Mouse (Mus musculus) heart, embryonic 16.5 days (tissue): ENCODE results near the gene Limk2. TPM values are rescaled to one million over a fixed set of nuclear protein-coding genes. Genes with fewer than 3 reads are reported as not detected.
A peak's percentile ranks its signal among the peaks of the same experiment; 100 is the strongest.

Source experiments
- ATAC-seq: fragments of 200-750 bp; cut with Nextera tagmentation; replicated peaks from 2 replicates; pipeline ENCODE4 v1.8.0; 2017; ENCODE audit warnings: moderate number of reproducible peaks; ENCODE audit not compliant: insufficient read depth, low FRiP score; ENCODE audit errors: extremely low read depth
- H3K27ac ChIP-seq: fragments of 300-500 bp; sonication (generic); 2 replicates; pipeline ENCODE4 v1.5.1; 2014; ENCODE audit warnings: mild to moderate bottlenecking, low read length, control low read depth, moderate library complexity
- H3K27me3 ChIP-seq: fragments of 300-500 bp; sonication (generic); 2 replicates; pipeline ENCODE4 v1.6.1; 2014; ENCODE audit warnings: low read length, mixed read lengths; ENCODE audit not compliant: control insufficient read depth, insufficient read depth
- H3K36me3 ChIP-seq: fragments of 300-500 bp; sonication (generic); 2 replicates; pipeline ENCODE4 v1.6.1; 2014; ENCODE audit not compliant: control insufficient read depth, insufficient read depth
- H3K4me1 ChIP-seq: fragments of 300-500 bp; sonication (generic); 2 replicates; pipeline ENCODE4 v1.6.1; 2014; ENCODE audit warnings: low read length, mixed read lengths; ENCODE audit not compliant: control insufficient read depth, insufficient read depth
- H3K4me2 ChIP-seq: fragments of 300-500 bp; sonication (generic); 2 replicates; pipeline ENCODE4 v1.6.1; 2014; ENCODE audit warnings: low read depth, mild to moderate bottlenecking, control low read depth, low read length
- H3K4me3 ChIP-seq: fragments of 300-500 bp; sonication (generic); 2 replicates; pipeline ENCODE4 v1.5.1; 2014; ENCODE audit warnings: mild to moderate bottlenecking, control low read depth, low read length
- H3K9ac ChIP-seq: fragments of 300-500 bp; sonication (generic); 2 replicates; pipeline ENCODE4 v1.6.1; 2014; ENCODE audit warnings: low read length, control low read depth
- H3K9me3 ChIP-seq: fragments of 300-500 bp; sonication (generic); replicated peaks from 2 replicates; pipeline ENCODE4 v1.6.1; 2016; ENCODE audit warnings: low read length; ENCODE audit not compliant: control insufficient read depth
- WGBS: fragments of 180-500 bp; shearing (Covaris S2); extraction: QIAGEN DNeasy Blood & Tissue Kit; methylation state at CpG from one replicate; pipeline ENCODE4 v1.1.7; 2014; 5-methylcytosine and 5-hydroxymethylcytosine counted together
- polyA plus RNA-seq: library from polyadenylated mRNA; unstranded; fragments of >200 nt; fragmentation: Nextera tagmentation; extraction: Ambion mirVana; gene quantifications from 2 replicates; pipeline ENCODE4 v1.2.1, GENCODE M21; 2015

Limk2 gene
- polyA plus RNA-seq, 1 experiment from 2014 or later = 47.1 TPM

GRCm38 (mm10) chr11:3335651-3336216 lies 73.3 kb downstream of the Limk2 start:
- Histone ChIP-seq H3K9me3 (no peaks in the 10 kb centered on the region), H3K4me2 (peak overlapping the region; percentile 38), H3K4me1 (peaks cover 42% of the 10 kb centered on the region), H3K27me3 (no peaks in the 10 kb centered on the region), H3K27ac (peak overlapping the region; percentile 69), H3K9ac (peak overlapping the region; percentile 44; the same call in 1 of the 2 replicates), H3K36me3 (peaks cover 10% of the 10 kb centered on the region; the same call in 1 of the 2 replicates), H3K4me3 (peak overlapping the region; percentile 1; the same call in 1 of the 2 replicates)
- 20% methylated on average over 11 of the region's 11 CpGs for WGBS
- no peak for ATAC-seq

- peak overlapping the region; percentile 69 for H3K27ac ChIP-seq
- peak overlapping the region; percentile 19 for H3K9ac ChIP-seq
- 31% methylated on average over 9 of the region's 9 CpGs for WGBS
- H3K4me2 ChIP-seq = peak overlapping the region; percentile 38
- H3K27me3 ChIP-seq = no peaks in the 10 kb centered on the region
- no peaks in the 10 kb centered on the region for H3K9me3 ChIP-seq
- no peak for ATAC-seq
- H3K4me3 ChIP-seq = no peak overlapping the region
- peaks cover 44% of the 10 kb centered on the region for H3K4me1 ChIP-seq
- peaks cover 10% of the 10 kb centered on the region; the same call in 1 of the 2 replicates for H3K36me3 ChIP-seq
Observed at GRCm38 (mm10) chr11:3334711-3335316, 74.2 kb downstream of the Limk2 start.

GRCm38 (mm10) chr11:3334141-3334710 lies 74.8 kb downstream of the Limk2 start:
- Histone ChIP-seq H3K4me1 (peaks cover 49% of the 10 kb centered on the region), H3K27ac (peak overlapping the region; percentile 69; the same call in 1 of the 2 replicates)

GRCm38 (mm10) chr11:3333111-3333695 lies 75.8 kb downstream of the Limk2 start:
- H3K4me2 ChIP-seq = no peak overlapping the region
- peaks cover 10% of the 10 kb centered on the region; the same call in 1 of the 2 replicates for H3K36me3 ChIP-seq
- no peak overlapping the region; the same call in 1 of the 2 replicates for H3K9ac ChIP-seq
- peak overlapping the region; percentile 85 for H3K27ac ChIP-seq
- no peak for ATAC-seq
- no peak overlapping the region for H3K4me3 ChIP-seq
- no peaks in the 10 kb centered on the region for H3K9me3 ChIP-seq
- WGBS = 90% methylated on average over 11 of the region's 11 CpGs
- H3K4me1 ChIP-seq = peaks cover 54% of the 10 kb centered on the region
- H3K27me3 ChIP-seq = no peaks in the 10 kb centered on the region

More at GRCm38 (mm10) chr11:3334141-3334710, 74.8 kb downstream of the Limk2 start:
- H3K36me3 ChIP-seq = peaks cover 10% of the 10 kb centered on the region; the same call in 1 of the 2 replicates
- H3K27me3 ChIP-seq = no peaks in the 10 kb centered on the region
- no peak overlapping the region for H3K9ac ChIP-seq
- ATAC-seq = no peak
- no peak overlapping the region for H3K4me3 ChIP-seq
- no peaks in the 10 kb centered on the region for H3K9me3 ChIP-seq
- WGBS = 84% methylated on average over 11 of the region's 11 CpGs
- no peak overlapping the region; the same call in 1 of the 2 replicates for H3K4me2 ChIP-seq

- Histone ChIP-seq H3K4me1 (peaks cover 45% of the 10 kb centered on the region), H3K27me3 (no peaks in the 10 kb centered on the region), H3K4me3 (peak overlapping the region; percentile 69), H3K4me2 (peak overlapping the region; percentile 81), H3K9ac (peak overlapping the region; percentile 80), H3K27ac (peak overlapping the region; percentile 91), H3K36me3 (peaks cover 10% of the 10 kb centered on the region; the same call in 1 of the 2 replicates), H3K9me3 (no peaks in the 10 kb centered on the region)
- peak; percentile 89 for ATAC-seq
- under 1% methylated on average over 75 of the region's 75 CpGs for WGBS
Observed at GRCm38 (mm10) chr11:3331756-3332642, 77.0 kb downstream of the Limk2 start.

GRCm38 (mm10) chr11:3330991-3331750 lies 77.8 kb downstream of the Limk2 start:
- Histone ChIP-seq H3K36me3 (peaks cover 10% of the 10 kb centered on the region; the same call in 1 of the 2 replicates), H3K27ac (peak overlapping the region; percentile 91), H3K9me3 (no peaks in the 10 kb centered on the region), H3K4me1 (peaks cover 37% of the 10 kb centered on the region), H3K27me3 (no peaks in the 10 kb centered on the region), H3K4me3 (peak overlapping the region; percentile 69), H3K4me2 (peak overlapping the region; percentile 81), H3K9ac (peak overlapping the region; percentile 80)
- no peak for ATAC-seq
- 2% methylated on average over 14 of the region's 14 CpGs for whole genome bisulfite sequencing

GRCm38 (mm10) chr11:3330566-3330965 lies 78.4 kb downstream of the Limk2 start:
- Histone ChIP-seq H3K4me1 (peaks cover 31% of the 10 kb centered on the region), H3K27ac (peak overlapping the region; percentile 91), H3K36me3 (peaks cover 10% of the 10 kb centered on the region; the same call in 1 of the 2 replicates), H3K27me3 (no peaks in the 10 kb centered on the region), H3K9me3 (no peaks in the 10 kb centered on the region), H3K4me2 (peak overlapping the region; percentile 81), H3K4me3 (peak overlapping the region; percentile 69), H3K9ac (peak overlapping the region; percentile 80)
- ATAC-seq = peak; percentile 60
- under 1% methylated on average over 9 of the region's 9 CpGs for WGBS
